In the genomic region with DNA sequence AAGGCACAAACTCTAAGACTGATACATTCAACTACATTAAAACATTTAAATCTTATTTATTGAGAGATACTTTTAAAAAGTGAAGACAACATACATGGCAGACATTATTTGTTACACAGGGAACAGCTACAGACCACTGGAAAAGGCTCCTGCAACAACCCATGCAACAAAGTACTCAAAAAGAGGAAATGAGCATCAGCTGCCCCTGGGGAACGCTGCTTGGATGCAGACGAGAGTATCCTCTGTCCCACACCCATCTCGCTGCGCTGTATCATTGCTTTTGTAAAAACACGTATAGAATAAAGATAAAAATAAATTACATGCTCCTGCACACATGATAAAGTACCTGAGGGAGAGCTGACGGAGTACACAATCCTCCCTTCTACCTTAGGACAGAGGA, we compare ENCODE assay signal across 18 mouse cellular contexts. TPM values are rescaled to one million over a fixed set of nuclear protein-coding genes. Genes with fewer than 3 reads are reported as not detected.
"Had no signal": no experiment of that assay in that cellular context is flagged by ENCODE, and none has a peak within 500 bp of the region (broad histone marks: within the 10 kb centered on the region; RNA-seq: fewer than 3 reads in every experiment).

No protein-coding gene starts in this region.

- H3K27ac ChIP-seq: kidney, embryonic 15.5 days; limb, embryonic 15.5 days; liver, embryonic 13.5 days; midbrain, embryonic 10.5 days; neural tube, embryonic 12.5 days; stomach, embryonic 15.5 days had no signal

- H3K4me3 ChIP-seq: kidney, embryonic 15.5 days; limb, embryonic 15.5 days; liver, embryonic 13.5 days; midbrain, embryonic 10.5 days; neural tube, embryonic 12.5 days; stomach, embryonic 15.5 days had no signal

- DNase-seq: kidney, adult 2 months; kidney, postnatal 14 days; liver, embryonic 13.5 days; lung, adult 18-20 months; midbrain, embryonic 14.5 days; retina, postnatal 1 day; right cerebral cortex, postnatal 4 days; thymus, postnatal 36 days had no signal

- H3K36me3 ChIP-seq: kidney, embryonic 15.5 days; limb, embryonic 15.5 days; liver, embryonic 13.5 days; midbrain, embryonic 10.5 days; neural tube, embryonic 12.5 days; stomach, embryonic 15.5 days had no signal

- H3K4me1 ChIP-seq: limb, embryonic 15.5 days; neural tube, embryonic 12.5 days; stomach, embryonic 15.5 days had no signal

- H3K27me3 ChIP-seq: kidney, embryonic 15.5 days; limb, embryonic 15.5 days; liver, embryonic 13.5 days; neural tube, embryonic 12.5 days; stomach, embryonic 15.5 days had no signal

- H3K9me3 ChIP-seq: kidney, embryonic 15.5 days; limb, embryonic 15.5 days; liver, embryonic 13.5 days; midbrain, embryonic 10.5 days; neural tube, embryonic 12.5 days; stomach, embryonic 15.5 days had no signal

- H3K4me2 ChIP-seq: kidney, embryonic 15.5 days; limb, embryonic 15.5 days; liver, embryonic 13.5 days; neural tube, embryonic 12.5 days; stomach, embryonic 15.5 days had no signal

- H3K9ac ChIP-seq: kidney, embryonic 15.5 days; limb, embryonic 15.5 days; liver, embryonic 13.5 days; neural tube, embryonic 12.5 days; stomach, embryonic 15.5 days had no signal

- ATAC-seq: intestine, embryonic 16.5 days had no signal

RNA-seq across cellular contexts. Expression of gene Gm17324, which starts 18.1 kb away (rescaled TPM):
- total RNA-seq: monocyte, adult 5-6 weeks had no signal
- polyA plus RNA-seq: large intestine, adult 2 months had no signal

RNA-seq across cellular contexts. Expression of gene Ddx43, which starts 34.9 kb away (rescaled TPM):
- polyA plus RNA-seq: kidney, adult 2 months; large intestine, adult 2 months; liver, embryonic 13.5 days had no signal

RNA-seq across cellular contexts. Expression of gene Ooep, which starts 52.0 kb away (rescaled TPM):
- total RNA-seq: left cerebral cortex, adult 8-10 months; monocyte, adult 5-6 weeks had no signal
- polyA plus RNA-seq: testis, adult 2 months had no signal
